Mouse (Mus musculus): ENCODE measurements at regions not wholly inside any gene's neighbourhood (a gene's known extent, or its start where the extent isn't known, plus 50 kb on each side); places are given as distances from the start of the nearest gene placed in this dataset.

GRCm38 (mm10) chr16:69992715-69993114 lies 129.2 kb upstream of the Speer2 start:
- Histone ChIP-seq H3K36me3 (ENCODE audit: control insufficient read depth, insufficient read depth, low read length) (no peaks in the 10 kb centered on the region), H3K9ac (ENCODE audit: low read length) (no peak overlapping the region), H3K9me3 (ENCODE audit: control insufficient read depth, low read length) (no peaks in the 10 kb centered on the region), H3K4me1 (replicated peaks; ENCODE audit: control insufficient read depth, insufficient read depth, low read length) (no peaks in the 10 kb centered on the region), H3K4me3 (ENCODE audit: low read length) (no peak overlapping the region), H3K27me3 (ENCODE audit: control insufficient read depth, insufficient read depth, low read depth, low read length) (no peaks in the 10 kb centered on the region), H3K4me2 (ENCODE audit: low read depth, low read length) (no peak overlapping the region), H3K27ac (ENCODE audit: low read length) (no peak overlapping the region)
- ATAC-seq (ENCODE audit: low read depth): no peak
- 70% methylated on average over 4 of the region's 4 CpGs for WGBS

- WGBS: 66% methylated on average over 2 of the region's 2 CpGs
- ATAC-seq (ENCODE audit: low read depth): no peak
- Histone ChIP-seq H3K9ac (ENCODE audit: low read length) (no peak overlapping the region), H3K4me2 (ENCODE audit: low read depth, low read length) (no peak overlapping the region), H3K27me3 (ENCODE audit: control insufficient read depth, insufficient read depth, low read depth, low read length) (no peaks in the 10 kb centered on the region), H3K4me1 (replicated peaks; ENCODE audit: control insufficient read depth, insufficient read depth, low read length) (no peaks in the 10 kb centered on the region), H3K36me3 (ENCODE audit: control insufficient read depth, insufficient read depth, low read length) (no peaks in the 10 kb centered on the region), H3K9me3 (ENCODE audit: control insufficient read depth, low read length) (no peaks in the 10 kb centered on the region), H3K27ac (ENCODE audit: low read length) (no peak overlapping the region), H3K4me3 (ENCODE audit: low read length) (no peak overlapping the region)
These were observed 143.3 kb upstream of the Speer2 start for GRCm38 (mm10) chr16:70006863-70007262.

DNA sequence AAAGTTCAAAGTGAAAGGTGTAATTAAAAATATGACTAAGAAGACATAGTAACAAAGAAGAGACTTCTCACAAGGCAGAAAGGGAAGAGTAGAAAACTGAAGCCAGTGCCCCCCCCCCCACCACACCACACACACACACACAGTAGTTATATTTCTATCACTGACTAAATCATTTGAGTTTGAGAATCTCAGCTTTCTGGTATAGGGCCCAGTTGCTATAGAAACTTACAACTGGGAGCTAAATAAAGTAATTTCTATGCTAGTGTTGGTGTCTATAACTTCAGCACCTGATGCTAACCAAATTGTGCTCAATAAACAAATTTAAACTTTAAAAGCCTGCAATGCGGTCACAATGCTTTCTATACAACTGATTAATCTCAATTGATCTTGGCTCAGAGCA lies 153.4 kb upstream of the Speer2 start:
- H3K36me3 ChIP-seq (ENCODE audit: control insufficient read depth, insufficient read depth, low read length): no peaks in the 10 kb centered on the region
- H3K9ac ChIP-seq (ENCODE audit: low read length): no peak overlapping the region
- no peak overlapping the region for H3K27ac ChIP-seq (ENCODE audit: low read length)
- 70% methylated on average over 1 of the region's 1 CpGs for WGBS
- no peaks in the 10 kb centered on the region for H3K4me1 ChIP-seq (replicated peaks; ENCODE audit: control insufficient read depth, insufficient read depth, low read length)
- no peak overlapping the region for H3K4me2 ChIP-seq (ENCODE audit: low read depth, low read length)
- ATAC-seq (ENCODE audit: low read depth): no peak
- H3K4me3 ChIP-seq (ENCODE audit: low read length): no peak overlapping the region
- no peaks in the 10 kb centered on the region for H3K9me3 ChIP-seq (ENCODE audit: control insufficient read depth, low read length)
- no peaks in the 10 kb centered on the region for H3K27me3 ChIP-seq (ENCODE audit: control insufficient read depth, insufficient read depth, low read depth, low read length)

GRCm38 (mm10) chr16:70019564-70019963 lies 156.0 kb upstream of the Speer2 start:
- no peak overlapping the region for H3K27ac ChIP-seq (ENCODE audit: low read length)
- no peak overlapping the region for H3K4me2 ChIP-seq (ENCODE audit: low read depth, low read length)
- H3K4me3 ChIP-seq (ENCODE audit: low read length): no peak overlapping the region
- no peaks in the 10 kb centered on the region for H3K4me1 ChIP-seq (replicated peaks; ENCODE audit: control insufficient read depth, insufficient read depth, low read length)
- ATAC-seq (ENCODE audit: low read depth): no peak
- no peak overlapping the region for H3K9ac ChIP-seq (ENCODE audit: low read length)
- no peaks in the 10 kb centered on the region for H3K36me3 ChIP-seq (ENCODE audit: control insufficient read depth, insufficient read depth, low read length)
- 93% methylated on average over 2 of the region's 2 CpGs for WGBS
- no peaks in the 10 kb centered on the region for H3K27me3 ChIP-seq (ENCODE audit: control insufficient read depth, insufficient read depth, low read depth, low read length)
- no peaks in the 10 kb centered on the region for H3K9me3 ChIP-seq (ENCODE audit: control insufficient read depth, low read length)

- H3K4me1 ChIP-seq (replicated peaks; ENCODE audit: control insufficient read depth, insufficient read depth, low read length): no peaks in the 10 kb centered on the region
- H3K36me3 ChIP-seq (ENCODE audit: control insufficient read depth, insufficient read depth, low read length): no peaks in the 10 kb centered on the region
- 77% methylated on average over 7 of the region's 7 CpGs for WGBS
- H3K4me3 ChIP-seq (ENCODE audit: low read length): no peak overlapping the region
- H3K27me3 ChIP-seq (ENCODE audit: control insufficient read depth, insufficient read depth, low read depth, low read length): no peaks in the 10 kb centered on the region
- no peak for ATAC-seq (ENCODE audit: low read depth)
- H3K9ac ChIP-seq (ENCODE audit: low read length): no peak overlapping the region
- no peaks in the 10 kb centered on the region for H3K9me3 ChIP-seq (ENCODE audit: control insufficient read depth, low read length)
- no peak overlapping the region for H3K4me2 ChIP-seq (ENCODE audit: low read depth, low read length)
- H3K27ac ChIP-seq (ENCODE audit: low read length): no peak overlapping the region
These were observed 157.9 kb upstream of the Speer2 start for GRCm38 (mm10) chr16:70021436-70021835.

- Histone ChIP-seq H3K4me3 (ENCODE audit: low read length) (no peak overlapping the region), H3K4me2 (ENCODE audit: low read depth, low read length) (no peak overlapping the region), H3K4me1 (replicated peaks; ENCODE audit: control insufficient read depth, insufficient read depth, low read length) (no peaks in the 10 kb centered on the region), H3K36me3 (ENCODE audit: control insufficient read depth, insufficient read depth, low read length) (no peaks in the 10 kb centered on the region), H3K9ac (ENCODE audit: low read length) (no peak overlapping the region), H3K27me3 (ENCODE audit: control insufficient read depth, insufficient read depth, low read depth, low read length) (no peaks in the 10 kb centered on the region), H3K9me3 (ENCODE audit: control insufficient read depth, low read length) (no peaks in the 10 kb centered on the region), H3K27ac (ENCODE audit: low read length) (no peak overlapping the region)
- WGBS: 72% methylated on average over 13 of the region's 13 CpGs
- ATAC-seq (ENCODE audit: low read depth): no peak
These were observed 165.1 kb upstream of the Speer2 start for GRCm38 (mm10) chr16:70028649-70029048.

GRCm38 (mm10) chr16:70045547-70045946 lies 182.0 kb upstream of the Speer2 start:
- ATAC-seq (ENCODE audit: low read depth): no peak

DNA sequence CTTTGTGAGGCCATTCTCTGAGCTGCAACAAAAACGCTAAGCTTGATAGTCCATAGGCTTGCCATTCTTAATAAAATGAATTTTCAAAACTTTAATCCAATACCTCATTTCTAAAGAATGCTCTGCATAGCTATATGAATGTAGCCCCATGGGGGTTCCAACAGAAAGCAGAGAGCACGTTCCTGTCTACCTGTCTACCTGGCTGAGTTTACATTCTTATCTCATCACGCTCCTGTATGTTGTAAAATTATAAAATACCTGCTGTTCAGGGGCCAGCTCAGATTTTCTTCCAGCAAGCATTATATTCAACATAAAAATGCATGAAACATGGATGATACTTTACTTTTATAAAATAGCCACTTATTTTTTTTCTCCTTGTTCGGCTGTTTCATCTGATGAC lies 182.5 kb upstream of the Speer2 start:
- Histone ChIP-seq H3K4me2 (ENCODE audit: low read depth, low read length) (no peak overlapping the region), H3K9me3 (ENCODE audit: control insufficient read depth, low read length) (no peaks in the 10 kb centered on the region), H3K36me3 (ENCODE audit: control insufficient read depth, insufficient read depth, low read length) (no peaks in the 10 kb centered on the region), H3K4me3 (ENCODE audit: low read length) (no peak overlapping the region), H3K27me3 (ENCODE audit: control insufficient read depth, insufficient read depth, low read depth, low read length) (no peaks in the 10 kb centered on the region), H3K9ac (ENCODE audit: low read length) (no peak overlapping the region), H3K27ac (ENCODE audit: low read length) (no peak overlapping the region), H3K4me1 (replicated peaks; ENCODE audit: control insufficient read depth, insufficient read depth, low read length) (no peaks in the 10 kb centered on the region)
- 59% methylated on average over 4 of the region's 4 CpGs for WGBS
- ATAC-seq (ENCODE audit: low read depth): no peak

More at GRCm38 (mm10) chr16:70045547-70045946, 182.0 kb upstream of the Speer2 start:
- no peak overlapping the region for H3K27ac ChIP-seq (ENCODE audit: low read length)
- no peaks in the 10 kb centered on the region for H3K9me3 ChIP-seq (ENCODE audit: control insufficient read depth, low read length)
- no peaks in the 10 kb centered on the region for H3K4me1 ChIP-seq (replicated peaks; ENCODE audit: control insufficient read depth, insufficient read depth, low read length)
- H3K27me3 ChIP-seq (ENCODE audit: control insufficient read depth, insufficient read depth, low read depth, low read length): no peaks in the 10 kb centered on the region
- no peak overlapping the region for H3K4me2 ChIP-seq (ENCODE audit: low read depth, low read length)
- H3K36me3 ChIP-seq (ENCODE audit: control insufficient read depth, insufficient read depth, low read length): no peaks in the 10 kb centered on the region
- no peak overlapping the region for H3K9ac ChIP-seq (ENCODE audit: low read length)
- H3K4me3 ChIP-seq (ENCODE audit: low read length): no peak overlapping the region

GRCm38 (mm10) chr16:70049850-70050249 lies 186.3 kb upstream of the Speer2 start:
- Histone ChIP-seq H3K9me3 (ENCODE audit: control insufficient read depth, low read length) (no peaks in the 10 kb centered on the region), H3K9ac (ENCODE audit: low read length) (no peak overlapping the region), H3K27ac (ENCODE audit: low read length) (no peak overlapping the region), H3K36me3 (ENCODE audit: control insufficient read depth, insufficient read depth, low read length) (no peaks in the 10 kb centered on the region), H3K4me1 (replicated peaks; ENCODE audit: control insufficient read depth, insufficient read depth, low read length) (no peaks in the 10 kb centered on the region), H3K27me3 (ENCODE audit: control insufficient read depth, insufficient read depth, low read depth, low read length) (no peaks in the 10 kb centered on the region), H3K4me2 (ENCODE audit: low read depth, low read length) (no peak overlapping the region), H3K4me3 (ENCODE audit: low read length) (no peak overlapping the region)
- no peak for ATAC-seq (ENCODE audit: low read depth)
- WGBS: 75% methylated on average over 2 of the region's 2 CpGs

GRCm38 (mm10) chr16:70071471-70071870 lies 207.9 kb upstream of the Speer2 start:
- peak; percentile 62; the same call in 1 of the 2 replicates for ATAC-seq (ENCODE audit: low read depth)
- 68% methylated on average over 4 of the region's 4 CpGs for WGBS
- Histone ChIP-seq H3K27me3 (ENCODE audit: control insufficient read depth, insufficient read depth, low read depth, low read length) (no peaks in the 10 kb centered on the region), H3K4me3 (ENCODE audit: low read length) (no peak overlapping the region), H3K4me2 (ENCODE audit: low read depth, low read length) (no peak overlapping the region), H3K27ac (ENCODE audit: low read length) (no peak overlapping the region), H3K9ac (ENCODE audit: low read length) (no peak overlapping the region), H3K36me3 (ENCODE audit: control insufficient read depth, insufficient read depth, low read length) (no peaks in the 10 kb centered on the region), H3K9me3 (ENCODE audit: control insufficient read depth, low read length) (no peaks in the 10 kb centered on the region), H3K4me1 (replicated peaks; ENCODE audit: control insufficient read depth, insufficient read depth, low read length) (no peaks in the 10 kb centered on the region)
